Mouse (Mus musculus): ENCODE results near the gene Zdhhc14. TPM values are rescaled to one million over a fixed set of nuclear protein-coding genes. Genes with fewer than 3 reads are reported as not detected.

The Zdhhc14 gene
- polyA plus RNA-seq, 1 experiment from 2014 or later = 2.2 TPM

DNA sequence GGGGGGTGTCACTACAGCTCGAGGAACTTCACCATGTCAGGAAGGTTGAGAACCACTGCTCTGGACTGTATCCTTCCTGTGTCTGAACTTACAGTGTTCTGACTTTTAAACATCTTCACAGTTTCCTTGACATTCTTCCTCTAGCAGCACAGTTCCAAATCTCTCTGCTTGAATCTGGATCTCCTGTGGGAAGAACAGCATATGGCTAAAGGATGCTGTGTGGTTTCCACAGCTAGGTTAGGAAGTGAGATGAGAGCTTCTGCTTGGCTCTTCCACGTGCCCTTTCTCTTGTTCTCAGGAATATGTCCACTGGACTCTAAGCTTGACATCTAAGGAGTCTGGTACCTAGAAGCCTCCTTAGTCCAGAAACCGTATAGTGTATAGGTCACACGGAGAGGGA is 15.7 kb downstream of the Zdhhc14 start:
- TF ChIP-seq EP300 (optimal IDR thresholded peaks at IDR 0.05) (no peak), CTCF (IDR thresholded peaks at IDR 0.05; ENCODE audit: low read depth) (no peak)
- no peak overlapping the region for H3K9ac ChIP-seq (ENCODE audit: low read length)
- no peaks in the 10 kb centered on the region for H3K27me3 ChIP-seq (ENCODE audit: control insufficient read depth, insufficient read depth, low read length)
- no peak overlapping the region for H3K4me3 ChIP-seq (ENCODE audit: low read depth, low read length)
- H3K9me3 ChIP-seq (ENCODE audit: control insufficient read depth, low read length) = no peaks in the 10 kb centered on the region
- no peak for DNase-seq (ENCODE audit: low spot score)
- H3K27ac ChIP-seq (replicated peaks) = no peak overlapping the region
- no peak for ATAC-seq (ENCODE audit: low FRiP score, low TSS enrichment)
- H3K4me1 ChIP-seq (replicated peaks; ENCODE audit: control insufficient read depth, insufficient read depth) = no peaks in the 10 kb centered on the region
- no peak overlapping the region for H3K4me2 ChIP-seq (replicated peaks; ENCODE audit: low read depth)
- WGBS = 77% methylated on average over 4 of the region's 4 CpGs
- no peaks in the 10 kb centered on the region for H3K36me3 ChIP-seq (ENCODE audit: control insufficient read depth, insufficient read depth, low read length)

DNA sequence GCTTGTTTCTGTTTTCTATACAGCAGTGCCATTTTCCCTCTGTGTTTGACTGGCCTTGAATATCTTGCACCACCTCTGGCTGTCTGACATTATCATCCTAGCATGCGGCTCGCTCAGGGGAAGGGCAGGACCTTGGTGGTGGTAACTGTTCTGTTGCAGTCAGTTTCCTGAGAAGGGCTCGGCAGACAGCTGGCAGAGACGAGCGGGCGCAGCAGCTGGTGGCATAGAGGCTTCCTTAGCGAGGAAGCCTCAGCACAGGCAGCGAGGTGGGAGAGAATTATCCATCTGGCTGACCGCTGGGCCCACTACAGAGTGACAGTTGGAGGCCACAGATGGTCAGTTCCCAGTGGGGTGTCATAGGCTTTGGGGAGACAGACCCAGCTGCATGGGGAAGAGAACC is 18.2 kb downstream of the Zdhhc14 start:
- Histone ChIP-seq H3K36me3 (ENCODE audit: control insufficient read depth, insufficient read depth, low read length) (no peaks in the 10 kb centered on the region), H3K9ac (ENCODE audit: low read length) (no peak overlapping the region), H3K27ac (replicated peaks) (no peak overlapping the region), H3K4me2 (replicated peaks; ENCODE audit: low read depth) (no peak overlapping the region), H3K4me3 (ENCODE audit: low read depth, low read length) (no peak overlapping the region), H3K9me3 (ENCODE audit: control insufficient read depth, low read length) (no peaks in the 10 kb centered on the region), H3K4me1 (replicated peaks; ENCODE audit: control insufficient read depth, insufficient read depth) (no peaks in the 10 kb centered on the region), H3K27me3 (ENCODE audit: control insufficient read depth, insufficient read depth, low read length) (no peaks in the 10 kb centered on the region)
- WGBS = 91% methylated on average over 9 of the region's 9 CpGs
- ATAC-seq (ENCODE audit: low FRiP score, low TSS enrichment) = no peak
- TF ChIP-seq CTCF (IDR thresholded peaks at IDR 0.05; ENCODE audit: low read depth) (no peak), EP300 (optimal IDR thresholded peaks at IDR 0.05) (no peak)
- DNase-seq (ENCODE audit: low spot score) = no peak

DNA sequence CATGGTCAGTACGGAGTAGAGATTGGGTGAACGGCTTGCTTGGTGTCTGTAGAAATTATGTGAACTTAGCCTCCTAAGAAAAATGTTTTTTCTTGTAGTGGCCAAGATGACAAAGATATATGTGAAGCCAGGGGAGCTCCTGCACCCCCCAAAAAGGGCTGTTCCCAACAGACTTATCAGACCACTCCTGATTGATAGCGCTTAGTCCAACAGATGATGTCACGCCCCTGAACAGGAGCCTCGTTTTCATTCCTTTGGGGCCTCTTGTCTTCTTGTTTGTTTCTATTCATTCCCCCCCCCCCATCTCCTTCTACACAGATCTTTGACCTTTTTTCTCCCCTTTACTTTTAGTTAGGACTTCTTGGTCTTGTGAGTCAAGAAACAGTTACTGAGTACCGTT is 19.4 kb downstream of the Zdhhc14 start:
- Histone ChIP-seq H3K27ac (replicated peaks) (no peak overlapping the region), H3K4me1 (replicated peaks; ENCODE audit: control insufficient read depth, insufficient read depth) (no peaks in the 10 kb centered on the region), H3K4me2 (replicated peaks; ENCODE audit: low read depth) (no peak overlapping the region), H3K4me3 (ENCODE audit: low read depth, low read length) (no peak overlapping the region), H3K27me3 (ENCODE audit: control insufficient read depth, insufficient read depth, low read length) (no peaks in the 10 kb centered on the region), H3K36me3 (ENCODE audit: control insufficient read depth, insufficient read depth, low read length) (no peaks in the 10 kb centered on the region), H3K9me3 (ENCODE audit: control insufficient read depth, low read length) (no peaks in the 10 kb centered on the region), H3K9ac (ENCODE audit: low read length) (no peak overlapping the region)
- no peak for TF ChIP-seq CTCF (IDR thresholded peaks at IDR 0.05; ENCODE audit: low read depth)
- TF ChIP-seq EP300 (optimal IDR thresholded peaks at IDR 0.05) = no peak
- ATAC-seq (ENCODE audit: low FRiP score, low TSS enrichment) = no peak
- WGBS = 49% methylated on average over 6 of the region's 6 CpGs
- no peak for DNase-seq (ENCODE audit: low spot score)

DNA sequence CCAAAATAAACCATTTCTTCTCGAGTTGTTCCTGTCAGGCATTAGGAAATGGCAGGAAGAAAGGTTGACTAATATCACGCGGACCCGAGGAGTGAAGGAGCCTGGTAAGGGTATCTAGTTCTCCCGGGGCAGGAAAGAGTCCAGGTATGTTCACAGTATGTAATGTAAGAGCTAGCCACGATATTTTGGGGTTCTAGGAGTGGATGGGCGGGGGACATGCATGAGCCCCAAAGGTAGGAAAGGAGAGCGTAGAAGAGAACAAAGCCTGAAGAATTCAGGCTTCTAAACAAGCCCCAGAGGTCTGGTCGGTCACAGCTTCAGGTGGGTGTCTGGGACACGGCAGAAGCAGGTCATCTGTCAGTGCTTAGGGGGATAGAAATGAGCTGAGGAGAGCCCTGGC is 27.1 kb downstream of the Zdhhc14 start:
- H3K36me3 ChIP-seq (ENCODE audit: control insufficient read depth, insufficient read depth, low read length) = no peaks in the 10 kb centered on the region
- WGBS = 87% methylated on average over 10 of the region's 10 CpGs
- H3K9ac ChIP-seq (ENCODE audit: low read length) = no peak overlapping the region
- H3K27ac ChIP-seq (replicated peaks) = no peak overlapping the region
- no peak overlapping the region for H3K4me3 ChIP-seq (ENCODE audit: low read depth, low read length)
- no peaks in the 10 kb centered on the region for H3K27me3 ChIP-seq (ENCODE audit: control insufficient read depth, insufficient read depth, low read length)
- DNase-seq (ENCODE audit: low spot score) = no peak
- H3K9me3 ChIP-seq (ENCODE audit: control insufficient read depth, low read length) = no peaks in the 10 kb centered on the region
- H3K4me1 ChIP-seq (replicated peaks; ENCODE audit: control insufficient read depth, insufficient read depth) = no peaks in the 10 kb centered on the region
- no peak for ATAC-seq (ENCODE audit: low FRiP score, low TSS enrichment)
- TF ChIP-seq EP300 (optimal IDR thresholded peaks at IDR 0.05) (no peak), CTCF (IDR thresholded peaks at IDR 0.05; ENCODE audit: low read depth) (no peak)
- H3K4me2 ChIP-seq (replicated peaks; ENCODE audit: low read depth) = no peak overlapping the region

DNA sequence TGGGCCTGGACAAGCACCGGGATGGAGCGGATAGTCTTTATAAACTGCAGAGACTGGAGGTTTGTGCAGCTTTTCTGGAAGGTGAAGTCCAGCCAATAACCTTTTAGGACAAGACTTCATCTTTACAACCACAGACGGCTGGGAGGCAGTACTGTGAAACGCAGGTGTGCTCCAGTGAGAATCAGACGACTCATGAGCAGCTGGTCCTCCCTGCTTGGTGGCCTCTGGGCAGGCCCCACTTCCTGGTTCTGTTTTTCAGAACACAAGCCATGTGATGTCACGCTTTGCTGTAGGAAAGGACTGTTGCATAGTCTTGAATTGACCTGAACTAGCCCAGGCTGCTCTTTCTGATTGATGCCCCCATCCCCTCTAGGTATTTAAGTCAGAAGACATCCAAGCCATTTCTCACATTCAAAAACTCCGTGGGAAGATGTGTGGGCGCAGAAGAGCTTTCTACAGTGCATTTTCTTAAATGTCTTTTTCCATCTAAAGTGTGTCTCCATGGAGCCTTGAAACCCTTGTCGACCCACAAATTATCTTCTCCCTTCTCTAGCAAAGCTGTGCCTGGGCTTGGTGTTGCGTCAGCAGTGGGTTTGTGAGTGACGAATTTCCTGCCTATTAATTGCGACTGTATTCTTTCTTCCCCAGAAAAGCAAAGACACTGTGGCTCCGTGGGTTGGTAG is 27.7 kb downstream of the Zdhhc14 start:
- WGBS = 76% methylated on average over 13 of the region's 13 CpGs
- Histone ChIP-seq H3K27me3 (ENCODE audit: control insufficient read depth, insufficient read depth, low read length) (no peaks in the 10 kb centered on the region), H3K4me3 (ENCODE audit: low read depth, low read length) (no peak overlapping the region), H3K27ac (replicated peaks) (no peak overlapping the region), H3K4me2 (replicated peaks; ENCODE audit: low read depth) (no peak overlapping the region), H3K36me3 (ENCODE audit: control insufficient read depth, insufficient read depth, low read length) (no peaks in the 10 kb centered on the region), H3K4me1 (replicated peaks; ENCODE audit: control insufficient read depth, insufficient read depth) (no peaks in the 10 kb centered on the region), H3K9ac (ENCODE audit: low read length) (no peak overlapping the region), H3K9me3 (ENCODE audit: control insufficient read depth, low read length) (no peaks in the 10 kb centered on the region)
- ATAC-seq (ENCODE audit: low FRiP score, low TSS enrichment) (no peak), DNase-seq (ENCODE audit: low spot score) (no peak)
- TF ChIP-seq CTCF (IDR thresholded peaks at IDR 0.05; ENCODE audit: low read depth) = no peak

DNA sequence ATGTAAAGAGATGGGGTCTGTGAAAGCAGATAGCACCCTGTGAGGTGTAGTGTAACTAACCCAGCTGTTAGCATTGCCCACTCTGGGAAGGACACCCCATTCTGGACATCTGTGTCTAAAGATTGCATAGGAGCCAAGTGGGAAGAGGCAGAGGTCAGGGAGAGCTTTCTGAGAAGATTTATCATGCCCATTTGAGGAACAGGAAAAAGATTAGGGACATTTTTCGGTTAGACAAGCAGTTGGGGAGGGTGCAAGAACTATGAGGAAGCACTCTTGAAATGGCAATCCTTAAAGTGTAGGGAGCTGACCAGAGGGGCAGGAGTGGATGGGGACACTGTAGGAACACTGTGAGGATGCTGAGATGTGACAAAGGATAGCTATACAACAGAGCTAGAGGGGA is 29.2 kb downstream of the Zdhhc14 start:
- 51% methylated on average over 1 of the region's 1 CpGs for WGBS
- no peak for DNase-seq (ENCODE audit: low spot score)
- Histone ChIP-seq H3K4me2 (replicated peaks; ENCODE audit: low read depth) (no peak overlapping the region), H3K9ac (ENCODE audit: low read length) (no peak overlapping the region), H3K4me1 (replicated peaks; ENCODE audit: control insufficient read depth, insufficient read depth) (no peaks in the 10 kb centered on the region), H3K36me3 (ENCODE audit: control insufficient read depth, insufficient read depth, low read length) (no peaks in the 10 kb centered on the region), H3K27ac (replicated peaks) (no peak overlapping the region), H3K4me3 (ENCODE audit: low read depth, low read length) (no peak overlapping the region), H3K27me3 (ENCODE audit: control insufficient read depth, insufficient read depth, low read length) (no peaks in the 10 kb centered on the region), H3K9me3 (ENCODE audit: control insufficient read depth, low read length) (no peaks in the 10 kb centered on the region)
- no peak for ATAC-seq (ENCODE audit: low FRiP score, low TSS enrichment)
- no peak for TF ChIP-seq CTCF (IDR thresholded peaks at IDR 0.05; ENCODE audit: low read depth)
- no peak for TF ChIP-seq EP300 (optimal IDR thresholded peaks at IDR 0.05)
